Mouse (Mus musculus): Measurements from ENCODE around the gene Chd3.

Gene Chd3

DNA sequence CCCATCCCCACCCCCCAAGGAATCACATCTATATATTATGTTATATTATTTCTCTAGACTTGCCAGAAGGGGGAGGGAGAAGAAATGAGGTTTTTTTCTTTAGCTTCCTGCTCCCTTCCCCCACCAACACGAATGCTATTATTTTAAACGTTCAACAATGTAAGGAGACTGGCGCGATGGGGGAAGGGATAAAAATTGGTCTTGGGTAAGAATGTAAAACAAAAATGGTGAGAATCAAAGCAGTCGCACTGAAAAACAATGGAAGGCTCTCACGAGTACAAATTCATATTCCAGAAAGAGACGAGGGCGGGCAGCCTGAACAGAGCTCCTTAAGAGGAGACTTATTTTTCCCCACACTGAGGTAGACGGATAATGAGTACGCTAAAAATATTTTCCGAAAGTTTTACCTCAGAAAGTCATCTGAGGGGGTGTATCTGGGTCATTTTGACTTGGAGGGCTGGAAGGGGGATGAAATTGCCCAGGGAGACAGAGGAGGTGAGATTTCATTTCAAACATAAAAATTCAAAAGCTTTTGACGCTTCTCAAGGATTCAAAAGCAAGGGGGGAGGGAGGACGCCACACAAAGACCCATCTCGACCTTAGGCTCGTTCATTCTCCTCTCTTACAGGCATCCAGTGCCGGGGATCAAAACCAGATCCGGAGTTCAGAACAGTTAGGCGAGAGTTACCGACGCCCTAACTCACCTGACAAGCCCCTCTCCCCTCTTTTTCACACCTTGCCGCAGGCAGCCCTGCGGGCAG is 2.2 kb downstream of the Chd3 start:
- DNase-seq (ENCODE audit: low read depth in 1 of 2, low spot score in 2 of 2): no peak

GRCm38 (mm10) chr11:69366157-69366854 is 2.9 kb downstream of the Chd3 start:
- peak; percentile 52 to 72 for DNase-seq (ENCODE audit: low read depth in 1 of 2, low spot score in 2 of 2)

DNA sequence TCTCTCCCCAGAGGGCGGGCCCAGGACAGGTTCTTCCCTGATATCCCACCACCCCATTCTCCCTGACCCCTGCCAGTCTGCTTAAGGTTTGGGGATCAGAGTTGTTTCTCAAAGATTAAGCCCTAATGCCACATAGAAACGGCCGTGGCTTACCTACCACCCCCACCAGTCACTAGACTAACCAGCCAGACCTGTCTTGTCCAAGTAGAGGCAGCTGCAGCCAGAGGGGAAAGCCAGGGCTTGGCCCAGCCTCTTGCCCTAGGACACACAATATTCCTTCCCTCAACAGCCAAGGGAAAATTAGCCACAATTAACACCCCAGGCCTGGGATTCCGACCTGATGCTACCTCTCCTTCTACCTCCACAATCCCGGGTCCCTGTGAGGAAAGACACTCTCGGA is 3.5 kb downstream of the Chd3 start:
- no peak for DNase-seq (ENCODE audit: low read depth in 1 of 2, low spot score in 2 of 2)

- DNase-seq (ENCODE audit: low read depth in 1 of 2, low spot score in 2 of 2): peak in 1 of 2 experiments; percentile 23
These were observed 4.3 kb downstream of the Chd3 start for GRCm38 (mm10) chr11:69364910-69365309.

- DNase-seq (ENCODE audit: low read depth in 1 of 2, low spot score in 2 of 2): no peak
These were observed 4.8 kb downstream of the Chd3 start for GRCm38 (mm10) chr11:69364376-69364775.

DNA sequence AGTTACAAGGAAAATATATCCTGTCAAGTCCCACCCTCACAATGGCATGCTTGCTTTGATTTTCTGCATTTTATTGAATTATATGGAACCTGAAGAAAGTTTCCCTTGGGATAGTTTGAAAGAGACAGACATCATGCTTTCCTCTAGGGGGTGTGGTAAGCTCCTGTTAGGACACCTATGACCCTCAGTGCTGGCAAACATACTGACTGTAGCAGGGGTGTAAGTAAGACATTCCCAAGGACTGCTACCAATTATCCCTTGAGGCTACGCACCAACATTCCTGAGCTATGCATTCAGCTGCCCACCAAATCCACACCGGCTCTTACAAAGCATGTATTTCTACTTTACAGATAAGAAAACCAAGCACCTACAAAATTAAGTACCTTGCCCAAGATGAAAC is 6.7 kb downstream of the Chd3 start:
- no peak for DNase-seq (ENCODE audit: low read depth in 1 of 2, low spot score in 2 of 2)

DNA sequence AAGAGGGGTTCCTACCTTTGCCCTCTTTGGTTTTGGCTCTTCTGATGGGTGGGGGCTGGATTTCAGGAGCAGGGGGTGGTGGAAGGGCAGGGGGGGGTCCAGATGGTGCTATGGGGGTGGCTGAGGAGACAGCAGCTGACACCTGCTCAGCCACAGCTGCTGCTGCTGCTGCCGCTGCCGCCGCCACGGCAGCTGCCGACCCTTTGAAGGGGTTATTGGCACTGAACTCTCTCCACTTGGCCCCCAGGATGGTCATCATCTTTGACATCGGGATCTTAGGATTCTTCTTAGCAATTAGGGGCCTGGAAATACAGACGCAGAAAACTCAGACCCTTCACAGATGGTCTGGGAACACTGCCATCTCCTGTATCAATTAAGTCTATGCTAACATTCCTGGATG is 7.2 kb downstream of the Chd3 start:
- no peak for DNase-seq (ENCODE audit: low read depth in 1 of 2, low spot score in 2 of 2)

GRCm38 (mm10) chr11:69357690-69358089 is 11.5 kb downstream of the Chd3 start:
- no peak for DNase-seq (ENCODE audit: low read depth in 1 of 2, low spot score in 2 of 2)

- DNase-seq (ENCODE audit: low read depth in 1 of 2, low spot score in 2 of 2): no peak
These were observed 12.7 kb downstream of the Chd3 start for GRCm38 (mm10) chr11:69356544-69356943.

- no peak for DNase-seq (ENCODE audit: low read depth in 1 of 2, low spot score in 2 of 2)
These were observed 22.8 kb downstream of the Chd3 start for GRCm38 (mm10) chr11:69346441-69346840.

DNA sequence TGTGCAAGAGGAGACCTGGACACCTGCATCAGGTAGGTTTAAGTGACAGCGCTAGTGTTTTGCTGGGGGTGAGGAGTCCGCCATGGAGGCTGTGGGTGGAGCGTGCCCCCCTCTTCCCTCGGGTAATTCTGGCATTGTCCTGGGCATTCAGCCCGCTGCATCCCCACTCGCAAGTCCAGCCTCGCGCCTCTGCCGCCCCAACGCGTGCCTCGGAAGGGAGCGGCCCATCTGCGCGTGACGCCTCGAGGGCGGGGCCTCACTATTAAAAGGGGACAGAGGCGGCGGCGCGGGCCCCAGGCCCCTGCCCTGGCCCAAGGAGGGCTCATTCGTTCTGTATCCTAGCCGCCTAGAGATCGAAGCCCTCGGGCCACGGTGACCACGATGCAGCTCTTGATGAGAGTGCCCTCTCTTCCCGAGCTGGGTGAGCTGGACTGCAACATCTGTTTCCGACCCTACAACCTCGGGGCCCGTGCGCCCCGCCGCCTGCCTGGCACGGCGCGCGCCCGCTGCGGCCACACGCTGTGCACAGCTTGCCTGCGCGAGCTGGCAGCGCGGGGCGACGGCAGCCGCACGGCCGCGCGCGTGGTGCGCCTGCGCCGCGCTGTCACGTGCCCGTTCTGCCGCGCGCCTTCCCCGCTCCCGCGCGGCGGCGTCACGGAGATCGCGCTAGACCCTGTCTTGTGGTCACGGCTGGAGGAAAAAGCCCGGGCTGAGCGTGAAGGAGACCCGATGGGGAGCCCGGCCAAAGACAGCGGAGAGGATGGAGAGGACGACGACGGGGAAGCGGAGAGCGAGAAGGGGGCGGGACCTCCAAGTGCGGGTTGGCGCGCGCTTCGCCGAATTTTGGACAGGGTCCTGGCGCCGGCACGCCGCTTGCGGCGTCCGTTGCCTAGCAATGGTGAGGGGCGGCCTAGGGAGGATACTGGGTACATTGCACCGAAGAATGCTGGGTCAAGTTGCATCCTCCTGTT is 28.8 kb downstream of the Chd3 start, which contains the start of gene Rnf227:
TSS of gene Rnf227 (plus strand) at position 301 of the 971 bp plus-strand sequence.
- DNase-seq (ENCODE audit: low read depth in 1 of 2, low spot score in 2 of 2): peak in 1 of 2 experiments; percentile 46

- no peak for DNase-seq (ENCODE audit: low read depth in 1 of 2, low spot score in 2 of 2)
These were observed 34.4 kb downstream of the Chd3 start for GRCm38 (mm10) chr11:69334796-69335195.

GRCm38 (mm10) chr11:69333922-69334321 is 35.3 kb downstream of the Chd3 start:
- no peak for DNase-seq (ENCODE audit: low read depth in 1 of 2, low spot score in 2 of 2)

DNA sequence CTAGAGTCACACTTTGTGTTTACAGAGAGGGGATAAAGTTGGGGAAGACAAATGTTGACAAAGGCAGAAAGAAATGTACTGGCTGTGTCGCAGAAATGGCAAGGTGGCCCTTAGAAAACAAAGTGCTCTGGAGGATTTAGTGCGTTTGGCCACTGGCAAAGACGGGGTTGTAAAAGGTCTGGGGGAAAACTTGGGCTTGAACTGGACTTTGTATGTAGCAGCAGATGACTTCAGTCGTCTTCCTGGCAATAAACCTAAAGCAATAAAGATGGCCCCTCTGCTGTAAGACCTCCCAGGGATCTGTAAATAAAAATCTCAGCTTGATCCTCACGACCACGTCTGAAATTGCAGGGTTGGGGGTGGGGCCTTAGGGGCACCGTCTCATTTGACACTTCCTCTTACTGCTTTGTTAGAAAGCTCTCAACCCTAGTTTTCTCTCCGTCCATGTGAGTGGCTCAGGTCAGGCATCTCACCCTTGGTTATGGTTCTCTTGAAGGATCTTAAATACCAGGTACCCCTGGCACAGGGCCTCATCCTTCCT is 36.4 kb downstream of the Chd3 start:
- no peak for DNase-seq (ENCODE audit: low read depth in 1 of 2, low spot score in 2 of 2)

DNA sequence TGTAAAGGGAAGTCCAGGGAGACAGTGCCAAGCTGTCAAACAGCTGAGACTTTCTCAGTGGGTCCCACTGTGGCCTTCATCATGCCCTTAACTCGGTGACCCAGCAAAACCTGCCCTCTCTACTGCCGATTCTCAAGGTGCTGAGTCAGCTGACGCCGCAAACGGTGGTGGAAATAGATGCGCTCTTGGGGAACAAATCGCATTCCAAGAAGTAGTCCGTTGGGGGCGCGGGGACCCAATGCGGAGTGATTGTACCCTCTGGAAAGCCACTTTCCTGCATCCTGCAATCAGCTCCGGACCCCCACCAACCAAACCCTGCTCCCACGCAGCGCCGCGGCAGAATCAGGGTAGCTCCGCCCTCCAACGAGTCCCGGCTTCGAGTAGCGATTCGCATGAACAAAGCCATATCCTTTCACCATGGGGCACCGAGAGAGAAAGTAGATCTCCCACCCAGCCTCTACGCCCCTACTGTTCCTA is 37.2 kb downstream of the Chd3 start:
- DNase-seq (ENCODE audit: low read depth in 1 of 2, low spot score in 2 of 2): peak in 1 of 2 experiments; percentile 27

- DNase-seq (ENCODE audit: low read depth in 1 of 2, low spot score in 2 of 2): no peak
These were observed 38.1 kb downstream of the Chd3 start for GRCm38 (mm10) chr11:69331152-69331551.

- no peak for DNase-seq (ENCODE audit: low read depth in 1 of 2, low spot score in 2 of 2)
These were observed 40.7 kb downstream of the Chd3 start for GRCm38 (mm10) chr11:69328517-69328916.

DNA sequence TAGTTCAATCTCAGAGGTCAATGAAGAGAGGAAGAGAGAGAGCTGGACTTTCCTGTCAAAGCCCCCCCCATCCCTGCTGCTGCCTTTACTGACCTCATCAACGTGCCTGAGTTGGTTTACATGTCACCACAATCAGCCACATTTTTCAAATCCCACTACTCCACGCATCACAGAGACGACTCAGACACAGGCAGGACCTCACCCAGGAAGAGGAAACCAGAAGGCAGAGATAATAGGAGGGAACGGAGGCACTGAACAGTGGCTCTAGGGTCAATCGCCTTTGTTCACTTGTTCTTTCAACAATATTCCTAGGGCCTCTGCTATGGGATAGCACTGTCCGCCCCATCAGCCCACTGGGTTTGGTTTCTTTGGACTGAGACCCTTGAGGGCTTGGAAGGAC is 41.6 kb downstream of the Chd3 start:
- no peak for DNase-seq (ENCODE audit: low read depth in 1 of 2, low spot score in 2 of 2)

DNA sequence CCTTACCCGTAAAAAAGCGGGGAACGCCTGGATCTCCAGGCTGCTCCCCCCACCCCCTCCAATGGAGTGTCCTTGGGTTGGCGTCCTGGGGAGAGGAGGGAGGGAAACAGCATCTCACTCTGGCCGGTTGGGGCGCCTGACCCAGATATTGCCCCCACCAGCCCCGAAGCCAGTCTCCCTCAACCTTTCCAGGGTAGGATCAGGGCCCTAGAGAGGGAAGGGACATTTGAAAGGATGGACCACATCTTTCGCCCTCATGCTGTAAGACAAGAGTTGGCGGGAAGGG is 42.1 kb downstream of the Chd3 start:
- no peak for DNase-seq (ENCODE audit: low read depth in 1 of 2, low spot score in 2 of 2)

DNA sequence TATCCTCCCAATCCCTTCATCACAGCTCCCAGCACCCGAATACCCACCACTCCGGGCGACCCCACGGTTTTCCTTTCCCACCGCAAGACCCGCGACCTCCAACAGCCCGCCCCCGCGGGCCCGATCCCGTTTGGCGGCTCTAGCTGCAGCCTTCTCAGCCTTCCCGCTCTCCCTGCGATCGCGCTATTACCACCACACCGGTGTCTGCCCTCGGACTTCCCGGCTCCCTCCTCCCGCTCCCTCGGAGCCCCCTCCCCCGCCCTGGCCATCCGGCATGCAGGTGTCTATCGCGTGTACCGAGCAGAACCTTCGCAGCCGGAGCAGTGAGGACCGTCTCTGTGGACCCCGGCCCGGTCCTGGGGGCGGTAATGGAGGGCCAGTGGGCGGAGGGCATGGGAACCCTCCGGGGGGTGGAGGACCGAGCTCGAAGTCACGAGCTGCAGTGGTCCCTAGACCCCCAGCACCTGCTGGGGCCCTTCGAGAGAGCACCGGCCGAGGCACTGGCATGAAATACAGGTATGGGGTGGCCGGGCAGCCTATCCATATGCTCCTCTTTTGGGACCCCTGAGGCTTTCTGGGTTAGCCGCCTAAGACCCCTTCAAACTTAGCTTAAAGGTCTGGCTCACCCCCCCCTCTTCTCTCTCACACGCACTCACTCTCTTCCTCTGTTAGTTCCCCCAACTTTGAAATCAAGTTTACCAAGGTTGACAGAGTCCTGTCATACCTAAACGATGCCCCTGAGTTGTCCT is 42.6 kb downstream of the Chd3 start:
- DNase-seq (ENCODE audit: low read depth in 1 of 2, low spot score in 2 of 2): no peak
